Mouse (Mus musculus) spleen, adult 18-20 months (tissue): Measurements from ENCODE around the gene Exosc6.
"Not testable (repeated sequence)": the region's sequence is repeated elsewhere in the genome, so short reads cannot be mapped to it uniquely, and the experiment has no call there.

Experiments
- DNase-seq, 2 experiments: peaks; one replicate each; pipeline ENCODE4 v3.0.0; 2022; ENCODE audit warnings: mixed read lengths in 2 of 2

Exosc6 gene

GRCm38 (mm10) chr8:111056158-111056663 is at the start of gene Exosc6:
Gene Exosc6, plus strand, starts transcription at chr8:111056339.
- DNase-seq: peak; percentile 83 to 90

GRCm38 (mm10) chr8:111010230-111010991 is 45.7 kb upstream of the Exosc6 start:
- DNase-seq: not testable (repeated sequence)

- DNase-seq: not testable (repeated sequence)
Observed at GRCm38 (mm10) chr8:111026609-111027008, 29.5 kb upstream of the Exosc6 start.

DNA sequence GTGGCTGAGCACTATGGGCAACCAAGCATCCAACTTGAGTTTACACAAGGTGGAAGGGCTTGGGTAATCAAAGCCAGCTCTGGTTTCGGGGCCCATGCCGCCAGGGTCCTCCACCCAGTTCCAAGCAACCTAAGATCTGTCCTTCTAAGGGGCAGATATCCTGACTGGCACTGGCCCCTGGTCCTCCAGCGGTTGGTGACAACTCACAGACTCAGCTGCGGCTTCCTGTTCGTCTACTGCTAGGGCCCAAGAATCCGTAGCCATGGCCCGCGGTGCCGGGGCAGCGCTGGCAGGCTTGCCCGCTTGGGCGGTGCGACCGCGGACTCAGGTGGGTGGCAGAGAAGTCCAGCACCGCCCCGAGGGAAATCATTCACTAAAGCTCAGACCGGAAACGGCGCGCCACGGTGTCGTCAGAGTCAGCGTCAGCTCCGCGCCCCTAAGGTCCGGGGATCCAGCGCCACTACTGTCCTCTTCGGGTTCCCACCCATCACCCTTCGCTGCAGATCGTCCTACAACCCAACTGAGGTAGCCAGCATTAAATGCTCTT is 28.7 kb upstream of the Exosc6 start:
- DNase-seq: peak; percentile 79 to 82

DNA sequence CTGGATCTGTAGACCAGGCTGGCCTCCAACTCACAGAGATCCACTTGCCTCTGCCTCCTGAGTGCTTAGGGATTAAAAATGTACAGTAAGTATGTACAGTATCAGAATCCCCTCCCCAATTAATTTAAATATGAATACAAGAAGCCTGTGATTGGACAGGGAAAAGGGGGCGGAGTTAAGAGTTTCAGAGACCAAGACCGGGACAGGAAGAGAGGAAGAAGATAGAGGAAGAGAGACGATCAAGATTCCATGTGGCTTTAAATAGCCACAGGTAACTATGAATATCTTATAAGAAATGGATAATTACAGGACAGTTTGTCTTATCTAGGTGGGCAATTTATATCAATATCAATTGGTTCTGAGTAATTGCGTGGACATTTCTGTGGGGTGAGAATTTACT is 26.6 kb upstream of the Exosc6 start:
- no peak for DNase-seq

DNA sequence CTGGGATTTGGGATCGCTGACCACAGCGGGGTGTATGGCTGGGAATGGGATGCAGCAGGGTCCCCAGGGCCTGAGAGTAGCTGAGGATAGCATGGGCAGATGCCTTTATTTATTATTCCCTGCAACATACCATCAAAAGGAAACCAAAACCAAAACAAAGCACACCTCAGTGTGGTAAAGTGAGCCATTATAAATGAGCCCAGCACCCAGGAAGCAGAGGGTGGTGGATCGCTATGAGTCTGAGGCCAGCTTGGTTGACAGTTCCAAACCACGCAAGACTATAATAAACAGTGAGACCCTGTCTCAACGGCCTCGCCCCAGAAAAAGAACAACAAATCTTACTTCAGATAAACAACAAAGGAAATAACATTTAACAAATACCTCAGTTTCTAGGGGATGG is 26.1 kb upstream of the Exosc6 start:
- no peak for DNase-seq

- DNase-seq: no peak
Observed at GRCm38 (mm10) chr8:111031572-111031971, 24.6 kb upstream of the Exosc6 start, which contains the start of gene Ddx19b. Gene Ddx19b, minus strand, starts transcription at chr8:111031751.

GRCm38 (mm10) chr8:111032916-111033315 is 23.2 kb upstream of the Exosc6 start, which contains the start of gene Aars:
Gene Aars, plus strand, starts transcription at chr8:111033144.
- DNase-seq: no peak

GRCm38 (mm10) chr8:111033482-111034215 is 22.5 kb upstream of the Exosc6 start:
- peak; percentile 85 for DNase-seq

DNA sequence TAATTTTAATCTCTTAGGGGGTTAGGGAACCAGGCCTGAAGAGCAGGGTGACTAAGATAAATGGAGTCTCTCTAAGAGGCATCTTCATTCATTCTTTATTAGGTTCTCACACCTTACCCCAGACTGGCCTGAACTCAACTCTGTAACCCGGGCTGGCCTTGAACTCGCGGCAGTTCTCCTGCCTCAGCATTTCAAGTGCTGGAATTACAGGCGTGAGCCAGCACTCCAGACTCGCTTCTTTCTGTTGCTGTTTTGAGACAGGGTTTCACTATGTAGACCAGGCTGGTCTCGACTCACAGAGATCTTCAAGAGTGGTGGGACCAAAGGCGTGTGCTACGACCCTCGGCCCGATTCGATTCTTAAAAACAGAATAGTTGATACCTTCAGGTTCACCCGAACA is 21.9 kb upstream of the Exosc6 start:
- no peak for DNase-seq

DNA sequence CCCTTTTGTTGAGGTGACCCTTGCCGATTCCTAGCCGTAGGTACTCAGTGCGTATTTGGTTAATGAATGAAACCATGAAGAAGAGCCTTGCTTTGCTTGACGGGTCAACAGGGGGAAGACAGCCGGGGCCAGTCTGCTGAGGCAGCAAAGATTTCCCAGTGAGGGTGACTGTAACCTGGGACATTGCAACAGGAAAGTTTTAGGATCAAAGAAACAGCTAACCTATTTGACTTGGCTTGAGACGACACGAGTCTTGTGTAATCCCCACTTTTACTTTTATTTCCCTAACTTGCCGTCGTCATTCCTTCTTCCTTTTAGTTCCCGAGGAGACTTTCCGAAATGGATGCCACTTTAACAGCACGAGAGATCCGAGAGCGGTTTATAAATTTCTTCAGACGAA is 19.5 kb upstream of the Exosc6 start:
- DNase-seq: no peak

- no peak for DNase-seq
Observed at GRCm38 (mm10) chr8:111042546-111042945, 13.6 kb upstream of the Exosc6 start.

DNA sequence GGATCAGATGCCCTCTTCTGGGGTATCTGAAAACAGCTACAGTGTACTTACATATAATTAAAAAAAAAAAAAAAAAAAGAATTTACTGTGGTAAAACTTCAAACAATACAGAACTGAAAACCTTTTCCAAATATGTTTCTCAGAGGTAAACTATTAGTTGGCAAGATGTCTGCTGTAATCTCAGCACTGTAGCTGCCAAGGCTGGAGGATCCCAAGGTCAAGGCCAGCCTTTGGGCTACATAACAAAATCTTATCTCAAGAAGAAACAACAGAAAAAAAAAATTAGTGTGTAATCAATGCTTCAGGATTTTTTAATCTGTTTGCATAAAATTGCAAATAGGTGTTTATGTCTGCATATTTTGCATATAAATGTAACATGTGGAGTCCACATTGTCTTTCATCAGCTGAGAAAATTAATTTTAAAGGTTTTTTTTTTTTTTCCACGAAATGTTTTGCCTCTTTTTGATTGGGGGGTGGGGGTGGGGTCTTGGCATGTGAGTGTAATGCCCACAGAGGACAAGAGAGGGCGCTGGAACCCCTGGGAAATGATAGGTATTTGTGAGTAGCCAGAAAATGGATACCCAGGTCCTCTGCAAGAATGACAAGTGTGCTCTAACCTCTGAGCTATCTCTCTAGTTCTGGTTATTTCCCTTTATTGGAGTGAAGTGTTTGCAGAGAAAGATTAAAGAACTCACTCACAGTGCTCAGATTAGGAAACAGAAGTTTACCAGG is 12.0 kb upstream of the Exosc6 start:
- no peak for DNase-seq

- no peak for DNase-seq
Observed at GRCm38 (mm10) chr8:111048694-111049093, 7.4 kb upstream of the Exosc6 start.

DNA sequence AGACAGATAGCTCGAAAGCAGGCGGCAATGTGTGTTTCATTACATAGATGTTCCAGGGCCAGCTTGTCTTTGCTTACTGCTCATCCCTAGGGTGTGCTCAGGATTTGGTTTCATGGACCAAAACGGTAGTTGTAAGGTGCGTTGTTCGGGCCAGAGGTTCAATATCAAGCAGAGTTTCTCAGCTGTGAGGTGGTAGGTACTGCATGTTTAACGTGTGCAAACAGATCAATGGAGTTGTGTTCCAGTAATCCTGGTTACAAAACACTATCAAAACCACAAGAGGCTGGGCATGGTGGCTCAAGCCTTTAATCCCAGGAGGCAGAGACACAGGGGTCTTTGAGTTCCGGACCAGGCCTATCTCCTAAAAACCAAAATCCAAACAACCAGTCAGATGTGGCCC is 7.0 kb upstream of the Exosc6 start:
- DNase-seq: no peak

DNA sequence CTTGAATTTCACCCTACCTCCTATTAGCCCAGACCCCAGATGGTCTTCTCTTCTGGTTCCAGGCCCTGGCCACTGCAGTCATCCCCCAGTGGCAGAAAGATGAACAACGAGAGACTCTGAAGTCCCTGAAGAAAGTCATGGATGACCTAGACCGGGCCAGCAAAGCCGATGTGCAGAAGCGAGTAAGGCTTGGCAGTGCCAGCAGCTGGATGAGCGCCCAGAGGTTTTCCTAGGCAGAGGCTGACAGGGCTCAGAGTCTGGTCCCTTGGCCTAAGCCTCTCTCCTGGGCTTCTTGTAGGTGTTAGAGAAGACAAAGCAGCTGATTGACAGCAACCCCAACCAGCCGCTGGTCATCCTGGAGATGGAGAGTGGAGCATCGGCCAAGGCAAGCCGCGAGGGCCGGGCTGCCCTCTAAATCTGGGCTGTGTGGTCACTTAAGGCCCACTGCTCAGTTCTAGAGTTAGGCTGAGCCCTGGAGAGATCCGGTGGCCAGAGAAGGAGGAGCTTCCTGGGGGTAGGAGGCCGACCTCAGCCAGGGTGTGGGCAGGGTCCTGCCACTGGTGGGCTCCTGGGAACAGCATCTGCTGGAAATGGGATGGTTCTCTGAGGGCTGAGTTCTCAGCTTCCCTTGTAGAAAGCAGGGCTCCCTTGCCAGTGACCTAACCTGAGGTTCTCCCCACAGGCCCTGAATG is 2.2 kb upstream of the Exosc6 start:
- no peak for DNase-seq

GRCm38 (mm10) chr8:111055031-111055634 is 1.0 kb upstream of the Exosc6 start:
- DNase-seq: no peak

GRCm38 (mm10) chr8:111055661-111056060 is 478 bp upstream of the Exosc6 start:
- no peak for DNase-seq

GRCm38 (mm10) chr8:111056691-111057293 is 653 bp downstream of the Exosc6 start:
- DNase-seq: peak in 1 of 2 experiments; percentile 20

GRCm38 (mm10) chr8:111058946-111059572 is 2.9 kb downstream of the Exosc6 start:
- DNase-seq: no peak

DNA sequence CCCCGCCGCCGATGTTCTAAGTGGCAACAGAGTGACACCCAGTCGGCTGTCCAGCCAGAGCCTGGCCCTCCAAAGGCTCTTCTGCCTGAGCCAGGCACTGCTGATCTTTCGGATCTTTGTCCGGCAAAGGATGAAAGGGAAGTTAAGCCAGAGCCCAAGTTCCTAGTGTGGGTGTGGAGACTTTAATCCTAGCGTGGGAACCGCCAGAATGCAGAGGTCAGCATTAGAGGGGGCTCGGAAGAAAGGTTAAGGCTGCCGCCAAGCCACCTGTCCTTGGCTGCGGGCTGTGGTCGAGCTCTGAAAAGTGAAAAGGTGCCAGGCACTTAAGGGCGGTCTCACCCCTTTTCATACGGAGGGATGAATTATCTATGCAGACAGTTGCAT is 5.5 kb downstream of the Exosc6 start:
- DNase-seq: no peak
